Mouse (Mus musculus): Measurements from ENCODE around the gene Eps8l1. TPM values are rescaled to one million over a fixed set of nuclear protein-coding genes. Genes with fewer than 3 reads are reported as not detected.
A peak's percentile ranks its signal among the peaks of the same experiment; 100 is the strongest.

Eps8l1 gene
- total and polyA plus RNA-seq, 3 experiments, result 4.2 to 8.4 (median 6.0) TPM

GRCm38 (mm10) chr7:4508739-4509116 lies 48.3 kb downstream of the Eps8l1 start:
- no peak overlapping the region for H3K4me2 ChIP-seq (ENCODE audit: insufficient read depth, low read depth, poor library complexity, severe bottlenecking)
- H3K9ac ChIP-seq (ENCODE audit: insufficient read depth, low read depth), result no peak overlapping the region
- TF ChIP-seq ELF1 (IDR thresholded peaks at IDR 0.05; ENCODE audit: low read depth, low read length) (no peak), CTCF (conservative IDR thresholded peaks at IDR 0.05 in 1 of 2, IDR thresholded peaks at IDR 0.05 in 1 of 2; ENCODE audit: low read depth in 2 of 2, low read length in 2 of 2) (no peak), CHD1 (IDR thresholded peaks at IDR 0.05; ENCODE audit: low read depth, low read length) (no peak), E2F4 (IDR thresholded peaks at IDR 0.05; ENCODE audit: insufficient replicate concordance, low read depth, low read length) (no peak), MXI1 (IDR thresholded peaks at IDR 0.05; ENCODE audit: low read depth, low read length) (no peak), ZMIZ1 (IDR thresholded peaks at IDR 0.05; ENCODE audit: low read depth, low read length) (no peak), MAX (IDR thresholded peaks at IDR 0.05; ENCODE audit: low read length) (no peak), BHLHE40 (IDR thresholded peaks at IDR 0.05; ENCODE audit: low read depth, low read length) (no peak), SIN3A (IDR thresholded peaks at IDR 0.05; ENCODE audit: low read length) (no peak), TBP (conservative IDR thresholded peaks at IDR 0.05; ENCODE audit: low read depth, low read length) (no peak), GABPA (IDR thresholded peaks at IDR 0.05; ENCODE audit: insufficient replicate concordance, low read depth, low read length) (no peak), POLR2AphosphoS2 (IDR thresholded peaks at IDR 0.05; ENCODE audit: low read depth, low read length) (no peak), EP300 (IDR thresholded peaks at IDR 0.05; ENCODE audit: low read length) (no peak), UBTF (IDR thresholded peaks at IDR 0.05; ENCODE audit: low read depth, low read length) (no peak), ZKSCAN1 (IDR thresholded peaks at IDR 0.05; ENCODE audit: borderline replicate concordance, low read depth, low read length) (no peak), POLR2A (IDR thresholded peaks at IDR 0.05; ENCODE audit: low read depth, low read length) (no peak)
- H3K4me1 ChIP-seq (ENCODE audit: control insufficient read depth in 1 of 2, insufficient read depth in 2 of 2), result peaks cover 20 to 28% of the 10 kb centered on the region in 2 experiments
- H3K27ac ChIP-seq (ENCODE audit: insufficient read depth, low read depth), result no peak overlapping the region
- H3K79me2 ChIP-seq (replicated peaks; ENCODE audit: control insufficient read depth, extremely low read depth, insufficient read depth, poor library complexity, severe bottlenecking), result no peaks in the 10 kb centered on the region
- no peak overlapping the region for H3K4me3 ChIP-seq (replicated peaks in 1 of 3; ENCODE audit: low read depth in 2 of 3, low read length in 2 of 3, poor library complexity in 1 of 3)
- no peaks in the 10 kb centered on the region for H3K36me3 ChIP-seq (replicated peaks in 1 of 2; ENCODE audit: control insufficient read depth in 1 of 2, insufficient read depth in 1 of 2, low read length in 1 of 2)
- in situ Hi-C loops (cut with MboI; ENCODE audit: low pct_ligation_motif_present, low pct_unique_long_range_greater_than_20kb, low sequenced_read_pairs), result no loop called here
- DNase-seq (ENCODE audit: extremely low read depth), result no peak
- H3K9me3 ChIP-seq (replicated peaks; ENCODE audit: low read length), result no peaks in the 10 kb centered on the region
- H3K27me3 ChIP-seq (replicated peaks), result no peaks in the 10 kb centered on the region
- dilution Hi-C loops (cut with MboI; ENCODE audit: extremely low pct_ligation_motif_present, extremely low pct_unique_long_range_greater_than_20kb, low sequenced_read_pairs), result no loop called here

- dilution Hi-C loops (cut with MboI; ENCODE audit: extremely low pct_ligation_motif_present, extremely low pct_unique_long_range_greater_than_20kb, low sequenced_read_pairs), result no loop called here
These were observed 49.6 kb downstream of the Eps8l1 start for GRCm38 (mm10) chr7:4509863-4510608.

More at GRCm38 (mm10) chr7:4509863-4510608, 49.6 kb downstream of the Eps8l1 start:
- Histone ChIP-seq H3K27ac (ENCODE audit: insufficient read depth, low read depth) (no peak overlapping the region), H3K4me2 (ENCODE audit: insufficient read depth, low read depth, poor library complexity, severe bottlenecking) (no peak overlapping the region), H3K4me1 (ENCODE audit: control insufficient read depth in 1 of 2, insufficient read depth in 2 of 2) (peaks cover 12 to 17% of the 10 kb centered on the region in 2 experiments; a peak in 3 of 4 replicates), H3K9ac (ENCODE audit: insufficient read depth, low read depth) (no peak overlapping the region), H3K27me3 (replicated peaks) (no peaks in the 10 kb centered on the region), H3K36me3 (replicated peaks in 1 of 2; ENCODE audit: control insufficient read depth in 1 of 2, insufficient read depth in 1 of 2, low read length in 1 of 2) (no peaks in the 10 kb centered on the region), H3K4me3 (replicated peaks in 1 of 3; ENCODE audit: low read depth in 2 of 3, low read length in 2 of 3, poor library complexity in 1 of 3) (no peak overlapping the region), H3K79me2 (replicated peaks; ENCODE audit: control insufficient read depth, extremely low read depth, insufficient read depth, poor library complexity, severe bottlenecking) (no peaks in the 10 kb centered on the region), H3K9me3 (replicated peaks; ENCODE audit: low read length) (no peaks in the 10 kb centered on the region)
- DNase-seq (ENCODE audit: extremely low read depth), result peak; percentile 58
- TF ChIP-seq GABPA (IDR thresholded peaks at IDR 0.05; ENCODE audit: insufficient replicate concordance, low read depth, low read length) (no peak), CTCF (conservative IDR thresholded peaks at IDR 0.05 in 1 of 2, IDR thresholded peaks at IDR 0.05 in 1 of 2; ENCODE audit: low read depth in 2 of 2, low read length in 2 of 2) (peak; percentile 28 to 65; a peak in 3 of 4 replicates), MYC (IDR thresholded peaks at IDR 0.05; ENCODE audit: low read depth, low read length) (no peak), SMC3 (IDR thresholded peaks at IDR 0.05; ENCODE audit: low read depth, low read length) (peak; percentile 21; the same call in 1 of the 2 replicates), RCOR1 (conservative IDR thresholded peaks at IDR 0.05; ENCODE audit: low read depth, low read length) (no peak), ZKSCAN1 (IDR thresholded peaks at IDR 0.05; ENCODE audit: borderline replicate concordance, low read depth, low read length) (no peak), EP300 (IDR thresholded peaks at IDR 0.05; ENCODE audit: low read length) (no peak)
- in situ Hi-C loops (cut with MboI; ENCODE audit: low pct_ligation_motif_present, low pct_unique_long_range_greater_than_20kb, low sequenced_read_pairs), result loop anchor here (10.0 kb wide), 1 partner anchor 385 kb away; no protein-coding TSS in a partner anchor

All from CH12.LX (cell line).